Mouse (Mus musculus): ENCODE data around the gene Cct8l1. TPM values are rescaled to one million over a fixed set of nuclear protein-coding genes. Genes with fewer than 3 reads are reported as not detected.

The Cct8l1 gene
- polyA plus RNA-seq, 1 experiment, result 0.08 TPM

- TF ChIP-seq POLR2A (IDR thresholded peaks at IDR 0.05; ENCODE audit: extremely low read depth, insufficient read depth, low read length) (0 out of 2 replicates have a peak, but pooled peaks have one; percentile 55), CTCF (IDR thresholded peaks at IDR 0.05; ENCODE audit: extremely low read depth, insufficient read depth, low read length) (no peak)
- Histone ChIP-seq H3K4me1 (ENCODE audit: control insufficient read depth, insufficient read depth, low read length) (no peaks in the 10 kb centered on the region), H3K4me3 (ENCODE audit: insufficient read depth, low read length) (peak overlapping the region; percentile 51), H3K27ac (ENCODE audit: insufficient read depth, low read length) (no peak overlapping the region)
Observed at GRCm38 (mm10) chr5:25528851-25529528, 13.1 kb downstream of the Cct8l1 start.

- Histone ChIP-seq H3K27ac (ENCODE audit: insufficient read depth, low read length) (peak overlapping the region; percentile 99), H3K4me3 (ENCODE audit: insufficient read depth, low read length) (peak overlapping the region; percentile 51), H3K4me1 (ENCODE audit: control insufficient read depth, insufficient read depth, low read length) (no peaks in the 10 kb centered on the region)
- no peak for TF ChIP-seq CTCF (IDR thresholded peaks at IDR 0.05; ENCODE audit: extremely low read depth, insufficient read depth, low read length)
- TF ChIP-seq POLR2A (IDR thresholded peaks at IDR 0.05; ENCODE audit: extremely low read depth, insufficient read depth, low read length), result peak; percentile 38; the same call in 1 of the 2 replicates
Observed at GRCm38 (mm10) chr5:25529529-25530421, 13.9 kb downstream of the Cct8l1 start.

- TF ChIP-seq POLR2A (IDR thresholded peaks at IDR 0.05; ENCODE audit: extremely low read depth, insufficient read depth, low read length), result no peak
- no peak for TF ChIP-seq CTCF (IDR thresholded peaks at IDR 0.05; ENCODE audit: extremely low read depth, insufficient read depth, low read length)
- H3K27ac ChIP-seq (ENCODE audit: insufficient read depth, low read length), result no peak overlapping the region
- H3K4me3 ChIP-seq (ENCODE audit: insufficient read depth, low read length), result peak overlapping the region; percentile 51; the same call in 1 of the 2 replicates
- no peaks in the 10 kb centered on the region for H3K4me1 ChIP-seq (ENCODE audit: control insufficient read depth, insufficient read depth, low read length)
Observed at GRCm38 (mm10) chr5:25530629-25531028, 14.8 kb downstream of the Cct8l1 start.

GRCm38 (mm10) chr5:25532256-25533147, 16.6 kb downstream of the Cct8l1 start:
- H3K4me1 ChIP-seq (ENCODE audit: control insufficient read depth, insufficient read depth, low read length), result no peaks in the 10 kb centered on the region
- H3K27ac ChIP-seq (ENCODE audit: insufficient read depth, low read length), result no peak overlapping the region
- H3K4me3 ChIP-seq (ENCODE audit: insufficient read depth, low read length), result no peak overlapping the region
- TF ChIP-seq POLR2A (IDR thresholded peaks at IDR 0.05; ENCODE audit: extremely low read depth, insufficient read depth, low read length) (no peak), CTCF (IDR thresholded peaks at IDR 0.05; ENCODE audit: extremely low read depth, insufficient read depth, low read length) (no peak)

- TF ChIP-seq CTCF (IDR thresholded peaks at IDR 0.05; ENCODE audit: extremely low read depth, insufficient read depth, low read length) (no peak), POLR2A (IDR thresholded peaks at IDR 0.05; ENCODE audit: extremely low read depth, insufficient read depth, low read length) (no peak)
- Histone ChIP-seq H3K4me3 (ENCODE audit: insufficient read depth, low read length) (no peak overlapping the region), H3K27ac (ENCODE audit: insufficient read depth, low read length) (no peak overlapping the region), H3K4me1 (ENCODE audit: control insufficient read depth, insufficient read depth, low read length) (no peaks in the 10 kb centered on the region)
Observed at GRCm38 (mm10) chr5:25533298-25533697, 17.4 kb downstream of the Cct8l1 start.

GRCm38 (mm10) chr5:25535566-25535965, 19.7 kb downstream of the Cct8l1 start:
- TF ChIP-seq CTCF (IDR thresholded peaks at IDR 0.05; ENCODE audit: extremely low read depth, insufficient read depth, low read length) (no peak), POLR2A (IDR thresholded peaks at IDR 0.05; ENCODE audit: extremely low read depth, insufficient read depth, low read length) (no peak)
- Histone ChIP-seq H3K27ac (ENCODE audit: insufficient read depth, low read length) (no peak overlapping the region), H3K4me3 (ENCODE audit: insufficient read depth, low read length) (no peak overlapping the region), H3K4me1 (ENCODE audit: control insufficient read depth, insufficient read depth, low read length) (no peaks in the 10 kb centered on the region)

GRCm38 (mm10) chr5:25536451-25536850, 20.6 kb downstream of the Cct8l1 start:
- H3K27ac ChIP-seq (ENCODE audit: insufficient read depth, low read length), result no peak overlapping the region
- H3K4me1 ChIP-seq (ENCODE audit: control insufficient read depth, insufficient read depth, low read length), result no peaks in the 10 kb centered on the region
- TF ChIP-seq CTCF (IDR thresholded peaks at IDR 0.05; ENCODE audit: extremely low read depth, insufficient read depth, low read length), result no peak
- TF ChIP-seq POLR2A (IDR thresholded peaks at IDR 0.05; ENCODE audit: extremely low read depth, insufficient read depth, low read length), result no peak
- no peak overlapping the region for H3K4me3 ChIP-seq (ENCODE audit: insufficient read depth, low read length)

GRCm38 (mm10) chr5:25536921-25537409, 21.1 kb downstream of the Cct8l1 start:
- TF ChIP-seq POLR2A (IDR thresholded peaks at IDR 0.05; ENCODE audit: extremely low read depth, insufficient read depth, low read length), result no peak
- no peak for TF ChIP-seq CTCF (IDR thresholded peaks at IDR 0.05; ENCODE audit: extremely low read depth, insufficient read depth, low read length)
- H3K4me1 ChIP-seq (ENCODE audit: control insufficient read depth, insufficient read depth, low read length), result no peaks in the 10 kb centered on the region
- no peak overlapping the region for H3K4me3 ChIP-seq (ENCODE audit: insufficient read depth, low read length)
- no peak overlapping the region for H3K27ac ChIP-seq (ENCODE audit: insufficient read depth, low read length)

- TF ChIP-seq CTCF (IDR thresholded peaks at IDR 0.05; ENCODE audit: extremely low read depth, insufficient read depth, low read length), result no peak
- no peak for TF ChIP-seq POLR2A (IDR thresholded peaks at IDR 0.05; ENCODE audit: extremely low read depth, insufficient read depth, low read length)
- no peak overlapping the region for H3K27ac ChIP-seq (ENCODE audit: insufficient read depth, low read length)
- H3K4me3 ChIP-seq (ENCODE audit: insufficient read depth, low read length), result no peak overlapping the region
- no peaks in the 10 kb centered on the region for H3K4me1 ChIP-seq (ENCODE audit: control insufficient read depth, insufficient read depth, low read length)
Observed at GRCm38 (mm10) chr5:25540412-25540811, 24.5 kb downstream of the Cct8l1 start.

Measured in cortical plate, adult 2 months (tissue).